ENCODE assay signal across 24 mouse cellular contexts in the genomic region with DNA sequence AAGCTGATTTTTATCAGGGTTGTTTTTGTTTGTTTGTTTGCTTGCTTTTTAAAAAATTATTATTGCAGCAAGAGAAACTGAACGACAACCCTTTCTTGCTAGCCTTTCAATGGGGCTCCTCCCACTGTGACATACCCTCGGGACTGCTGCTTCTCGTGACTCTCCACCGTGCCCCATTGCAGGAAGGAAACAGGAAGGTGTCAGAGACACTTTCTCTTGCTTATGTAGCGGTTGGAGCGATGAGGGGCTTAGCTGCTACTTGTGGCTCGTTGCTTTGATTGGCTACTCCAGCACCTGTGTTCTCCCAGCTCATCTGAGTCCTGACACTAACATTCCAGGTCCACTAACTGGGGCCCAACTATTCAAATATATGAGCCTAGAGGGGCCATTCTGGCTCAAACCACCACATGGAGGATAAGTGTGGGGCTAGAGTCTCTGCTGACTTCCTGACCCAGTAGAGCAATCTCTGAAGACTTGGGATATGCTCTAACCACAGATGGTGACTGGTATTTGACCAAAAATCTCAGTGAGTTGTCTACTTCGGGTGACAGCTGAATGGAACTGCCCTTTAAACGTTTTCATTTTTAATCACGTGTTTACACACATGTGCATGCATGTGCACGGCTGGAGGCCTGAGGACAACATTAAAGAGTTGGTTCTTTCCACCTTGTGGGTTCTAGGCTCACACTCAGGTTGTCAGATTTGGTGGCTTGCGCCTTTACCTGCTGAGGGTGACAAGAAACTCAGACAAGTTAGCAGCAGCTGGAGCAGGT. TPM values are rescaled to one million over a fixed set of nuclear protein-coding genes. Genes with fewer than 3 reads are reported as not detected.
A peak's percentile ranks its signal among the peaks of the same experiment; 100 is the strongest.
DNase-seq lines count a peak whose midpoint lies in the region; ATAC-seq and TF ChIP-seq lines count a peak whose summit lies in the region.
"Had no signal": no experiment of that assay in that cellular context is flagged by ENCODE, and none has a peak within 500 bp of the region (broad histone marks: within the 10 kb centered on the region; RNA-seq: fewer than 3 reads in every experiment).

No protein-coding gene starts in this region.

- no peaks in the 10 kb centered on the region for H3K27me3 ChIP-seq in lung, embryonic 14.5 days (ENCODE audit: insufficient read depth, low read length)
- H3K27me3 ChIP-seq in lung, postnatal 0 days (replicated peaks; ENCODE audit: insufficient read depth, low read length): no peaks in the 10 kb centered on the region
- no peaks in the 10 kb centered on the region for H3K27me3 ChIP-seq in kidney, embryonic 15.5 days
- H3K27me3 ChIP-seq in midbrain, postnatal 0 days (ENCODE audit: insufficient read depth, low read length): no peaks in the 10 kb centered on the region
- H3K27me3 ChIP-seq in intestine, embryonic 16.5 days (replicated peaks; ENCODE audit: control insufficient read depth, insufficient read depth, low read length): no peaks in the 10 kb centered on the region
- H3K27me3 ChIP-seq: forebrain, embryonic 12.5 days; neural tube, embryonic 12.5 days; Patski had no signal

- peak; percentile 30 for DNase-seq in lung, embryonic 14.5 days
- no peak for DNase-seq in lung, postnatal 0 days (ENCODE audit: low spot score)
- peak; percentile 83 for DNase-seq in induced T-regulatory cell, adult 2 months (ENCODE audit: low read depth)
- DNase-seq in spleen, postnatal 4 days (ENCODE audit: low spot score in 2 of 2): peak; percentile 39 to 70
- peak; percentile 51 for DNase-seq in thymus, postnatal 4 days
- no peak for DNase-seq in midbrain, postnatal 0 days (ENCODE audit: low spot score)
- DNase-seq: cerebellum, adult 8-10 months; kidney, adult 11 months; left cerebral cortex, postnatal 4 days; lung, adult 2 months had no signal

- H3K4me1 ChIP-seq in lung, embryonic 14.5 days (ENCODE audit: insufficient read depth): no peaks in the 10 kb centered on the region
- no peaks in the 10 kb centered on the region for H3K4me1 ChIP-seq in lung, postnatal 0 days (ENCODE audit: insufficient read depth, low read depth, low read length)
- no peaks in the 10 kb centered on the region for H3K4me1 ChIP-seq in kidney, embryonic 15.5 days
- H3K4me1 ChIP-seq in midbrain, postnatal 0 days (ENCODE audit: insufficient read depth, low read length): no peaks in the 10 kb centered on the region
- peaks cover 6% of the 10 kb centered on the region; the same call in 1 of the 2 replicates for H3K4me1 ChIP-seq in intestine, embryonic 16.5 days (ENCODE audit: control insufficient read depth, insufficient read depth, low read length)
- H3K4me1 ChIP-seq: forebrain, embryonic 12.5 days; heart, embryonic 12.5 days; midbrain, embryonic 10.5 days; neural tube, embryonic 12.5 days had no signal

- no peak for ATAC-seq in lung, embryonic 14.5 days (ENCODE audit: insufficient read depth)
- no peak for ATAC-seq in lung, postnatal 0 days
- ATAC-seq in kidney, embryonic 15.5 days (replicated peaks; ENCODE audit: low FRiP score): no peak
- ATAC-seq in midbrain, postnatal 0 days (ENCODE audit: low FRiP score): no peak
- no peak for ATAC-seq in intestine, embryonic 16.5 days
- ATAC-seq: Patski had no signal

- TF ChIP-seq EP300 in lung, postnatal 0 days (IDR thresholded peaks at IDR 0.05): no peak

- whole genome bisulfite sequencing in lung, embryonic 14.5 days: 61% methylated on average over 12 of the region's 12 CpGs
- 54% methylated on average over 12 of the region's 12 CpGs for WGBS in lung, postnatal 0 days
- WGBS in kidney, embryonic 15.5 days: 71% methylated on average over 12 of the region's 12 CpGs
- 80% methylated on average over 12 of the region's 12 CpGs for WGBS in midbrain, postnatal 0 days
- 76% methylated on average over 12 of the region's 12 CpGs for WGBS in intestine, embryonic 16.5 days

- TF ChIP-seq CTCF in lung, embryonic 14.5 days (IDR thresholded peaks at IDR 0.05; ENCODE audit: low read depth): no peak
- no peak for TF ChIP-seq CTCF in lung, postnatal 0 days (IDR thresholded peaks at IDR 0.05)
- no peak for TF ChIP-seq CTCF in midbrain, postnatal 0 days (IDR thresholded peaks at IDR 0.05)

- no peak overlapping the region for H3K4me3 ChIP-seq in lung, embryonic 14.5 days (ENCODE audit: low read depth, low read length)
- H3K4me3 ChIP-seq in lung, postnatal 0 days (ENCODE audit: low read depth, low read length): no peak overlapping the region
- no peak overlapping the region for H3K4me3 ChIP-seq in kidney, embryonic 15.5 days (replicated peaks)
- no peak overlapping the region for H3K4me3 ChIP-seq in midbrain, postnatal 0 days (ENCODE audit: low read depth, low read length)
- no peak overlapping the region for H3K4me3 ChIP-seq in intestine, embryonic 16.5 days (ENCODE audit: low read length)
- H3K4me3 ChIP-seq: forebrain, embryonic 12.5 days; heart, embryonic 12.5 days; left cerebral cortex, adult 2 months; midbrain, embryonic 10.5 days; neural tube, embryonic 12.5 days had no signal

- no peak overlapping the region for H3K4me2 ChIP-seq in lung, embryonic 14.5 days
- no peak overlapping the region for H3K4me2 ChIP-seq in lung, postnatal 0 days (replicated peaks; ENCODE audit: low read depth, low read length)
- H3K4me2 ChIP-seq in kidney, embryonic 15.5 days: no peak overlapping the region
- H3K4me2 ChIP-seq in midbrain, postnatal 0 days (ENCODE audit: low read depth, low read length, poor library complexity, severe bottlenecking): no peak overlapping the region
- no peak overlapping the region for H3K4me2 ChIP-seq in intestine, embryonic 16.5 days (ENCODE audit: low read depth, low read length)
- H3K4me2 ChIP-seq: forebrain, embryonic 12.5 days; heart, embryonic 12.5 days; hindbrain, embryonic 14.5 days; neural tube, embryonic 12.5 days had no signal

- no peaks in the 10 kb centered on the region for H3K9me3 ChIP-seq in lung, embryonic 14.5 days (ENCODE audit: low read depth, low read length)
- no peaks in the 10 kb centered on the region for H3K9me3 ChIP-seq in lung, postnatal 0 days (ENCODE audit: low read length)
- H3K9me3 ChIP-seq in kidney, embryonic 15.5 days (replicated peaks): no peaks in the 10 kb centered on the region
- no peaks in the 10 kb centered on the region for H3K9me3 ChIP-seq in midbrain, postnatal 0 days (ENCODE audit: low read length)
- H3K9me3 ChIP-seq in intestine, embryonic 16.5 days (ENCODE audit: control insufficient read depth, low read length): no peaks in the 10 kb centered on the region
- H3K9me3 ChIP-seq: forebrain, embryonic 12.5 days; heart, embryonic 12.5 days; midbrain, embryonic 10.5 days; neural tube, embryonic 12.5 days had no signal

- H3K27ac ChIP-seq in lung, embryonic 14.5 days (ENCODE audit: low read depth): no peak overlapping the region
- no peak overlapping the region for H3K27ac ChIP-seq in lung, postnatal 0 days (ENCODE audit: low read length)
- no peak overlapping the region for H3K27ac ChIP-seq in kidney, embryonic 15.5 days
- H3K27ac ChIP-seq in midbrain, postnatal 0 days (ENCODE audit: low read depth, low read length): no peak overlapping the region
- H3K27ac ChIP-seq in intestine, embryonic 16.5 days (ENCODE audit: low read length): no peak overlapping the region
- H3K27ac ChIP-seq: forebrain, embryonic 12.5 days; hindbrain, embryonic 14.5 days; kidney, postnatal 0 days; left cerebral cortex, adult 2 months; macrophage; midbrain, embryonic 10.5 days; neural tube, embryonic 12.5 days; stomach, postnatal 0 days had no signal

- no peaks in the 10 kb centered on the region for H3K36me3 ChIP-seq in lung, embryonic 14.5 days (ENCODE audit: insufficient read depth)
- no peaks in the 10 kb centered on the region for H3K36me3 ChIP-seq in lung, postnatal 0 days (ENCODE audit: insufficient read depth, low read length)
- H3K36me3 ChIP-seq in kidney, embryonic 15.5 days: no peaks in the 10 kb centered on the region
- no peaks in the 10 kb centered on the region for H3K36me3 ChIP-seq in midbrain, postnatal 0 days (ENCODE audit: insufficient read depth, low read length)
- H3K36me3 ChIP-seq in intestine, embryonic 16.5 days (ENCODE audit: control insufficient read depth, insufficient read depth, low read length): no peaks in the 10 kb centered on the region
- H3K36me3 ChIP-seq: forebrain, embryonic 12.5 days; heart, embryonic 12.5 days; midbrain, embryonic 10.5 days; neural tube, embryonic 12.5 days had no signal

- no peak overlapping the region for H3K9ac ChIP-seq in lung, embryonic 14.5 days
- no peak overlapping the region for H3K9ac ChIP-seq in lung, postnatal 0 days (replicated peaks; ENCODE audit: low read depth)
- H3K9ac ChIP-seq in kidney, embryonic 15.5 days: no peak overlapping the region
- H3K9ac ChIP-seq in midbrain, postnatal 0 days (replicated peaks; ENCODE audit: low read length, poor library complexity, severe bottlenecking): no peak overlapping the region
- H3K9ac ChIP-seq in intestine, embryonic 16.5 days (ENCODE audit: low read depth, low read length): no peak overlapping the region
- H3K9ac ChIP-seq: forebrain, embryonic 12.5 days; heart, embryonic 12.5 days; hindbrain, embryonic 14.5 days; neural tube, embryonic 12.5 days had no signal

RNA-seq across cellular contexts. Expression of gene Grap, which starts 14.1 kb away (rescaled TPM):
- polyA plus RNA-seq in lung, embryonic 14.5 days (2014; fragmentation: Nextera tagmentation; extraction: Ambion mirVana): 27.8 and 29.5 TPM in 2 replicates
- 71.8 and 72.1 TPM in 2 replicates for polyA plus RNA-seq in lung, postnatal 0 days (2015; fragmentation: Nextera tagmentation; extraction: Ambion mirVana)
- 12.9 and 13.0 TPM in 2 replicates for polyA plus RNA-seq in kidney, embryonic 15.5 days (2015; fragmentation: Nextera tagmentation; extraction: Ambion mirVana)
- total RNA-seq in midbrain, postnatal 0 days (2014; rRNA removed): 5.1 and 6.6 TPM in 2 replicates
- 5.8 and 5.9 TPM in 2 replicates for polyA plus RNA-seq in midbrain, postnatal 0 days (2015; fragmentation: Nextera tagmentation; extraction: Ambion mirVana)
- 7.2 and 8.6 TPM in 2 replicates for polyA plus RNA-seq in intestine, embryonic 16.5 days (2015; fragmentation: Nextera tagmentation; extraction: Ambion mirVana)

RNA-seq across cellular contexts. Expression of gene Fam83g, which starts 44.9 kb away (rescaled TPM):
- 2.1 and 2.2 TPM in 2 replicates for polyA plus RNA-seq in lung, embryonic 14.5 days (2014; fragmentation: Nextera tagmentation; extraction: Ambion mirVana)
- polyA plus RNA-seq in lung, postnatal 0 days (2015; fragmentation: Nextera tagmentation; extraction: Ambion mirVana): 1.7 and 1.9 TPM in 2 replicates
- 2.2 and 2.8 TPM in 2 replicates for polyA plus RNA-seq in kidney, embryonic 15.5 days (2015; fragmentation: Nextera tagmentation; extraction: Ambion mirVana)
- total RNA-seq in midbrain, postnatal 0 days (2014; rRNA removed): 0.60 TPM in 1 of 2 replicates, not detected in the other
- polyA plus RNA-seq in midbrain, postnatal 0 days (2015; fragmentation: Nextera tagmentation; extraction: Ambion mirVana): 0.06 and 0.16 TPM in 2 replicates
- 9.6 and 12.9 TPM in 2 replicates for polyA plus RNA-seq in intestine, embryonic 16.5 days (2015; fragmentation: Nextera tagmentation; extraction: Ambion mirVana)
- total RNA-seq: common myeloid progenitor, adult 5-6 weeks; granulocyte monocyte progenitor cell, adult 5-6 weeks had no signal
- polyA plus RNA-seq: macrophage, Patski had no signal

RNA-seq across cellular contexts. Expression of gene Epn2, which starts 59.5 kb away (rescaled TPM):
- polyA plus RNA-seq in lung, embryonic 14.5 days (2014; fragmentation: Nextera tagmentation; extraction: Ambion mirVana): 26.1 and 30.0 TPM in 2 replicates
- 41.0 and 47.7 TPM in 2 replicates for polyA plus RNA-seq in lung, postnatal 0 days (2015; fragmentation: Nextera tagmentation; extraction: Ambion mirVana)
- polyA plus RNA-seq in kidney, embryonic 15.5 days (2015; fragmentation: Nextera tagmentation; extraction: Ambion mirVana): 22.1 and 25.5 TPM in 2 replicates
- total RNA-seq in midbrain, postnatal 0 days (2014; rRNA removed): 74.3 and 86.4 TPM in 2 replicates
- polyA plus RNA-seq in midbrain, postnatal 0 days (2015; fragmentation: Nextera tagmentation; extraction: Ambion mirVana): 67.9 and 74.9 TPM in 2 replicates
- polyA plus RNA-seq in intestine, embryonic 16.5 days (2015; fragmentation: Nextera tagmentation; extraction: Ambion mirVana): 13.9 and 15.6 TPM in 2 replicates
- total RNA-seq: granulocyte monocyte progenitor cell, adult 5-6 weeks had no signal

Comparison
In these comparisons a context has a peak if more than half of its experiments do, and no peak if none do; other contexts are left out.
1. DNase-seq: peak in lung, embryonic 14.5 days (single experiment), induced T-regulatory cell, adult 2 months (single experiment), spleen, postnatal 4 days (2 of 2) and thymus, postnatal 4 days (single experiment); none in lung, postnatal 0 days (single experiment) and midbrain, postnatal 0 days (single experiment).